Mouse (Mus musculus): ENCODE results near the gene Il18bp.

DNA sequence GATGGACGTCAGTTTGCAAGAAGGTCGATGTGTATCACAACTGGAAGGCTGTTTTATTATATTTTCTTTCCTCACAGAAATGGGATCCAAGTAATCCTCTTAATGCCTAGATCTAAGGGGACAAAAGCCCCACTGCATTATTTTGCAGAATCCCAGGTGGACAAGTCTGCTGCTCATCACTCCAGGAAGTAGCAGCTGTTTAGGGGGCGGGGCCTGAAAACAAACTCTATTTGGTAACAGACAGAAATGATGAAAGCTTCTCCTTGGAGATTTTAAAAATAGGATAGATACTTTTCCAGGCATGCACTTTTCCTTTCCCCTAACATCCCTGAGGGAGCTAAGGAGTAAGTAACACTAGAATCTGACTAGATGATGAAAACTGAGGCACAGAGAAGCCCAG lies 18.8 kb upstream of the Il18bp start:
- TF ChIP-seq CTCF (conservative IDR thresholded peaks at IDR 0.05; ENCODE audit: insufficient read depth, insufficient read length, low read depth, low read length) (no peak), POLR2A (IDR thresholded peaks at IDR 0.05; ENCODE audit: low read depth, low read length) (no peak)

Measured in kidney, adult 2 months (tissue).